Mouse (Mus musculus): ENCODE measurements around the gene Fam122a. TPM values are rescaled to one million over a fixed set of nuclear protein-coding genes. Genes with fewer than 3 reads are reported as not detected.

Fam122a gene
- polyA plus RNA-seq, 1 experiment: 23.4 TPM

- Histone ChIP-seq H3K4me1 (ENCODE audit: control insufficient read depth, insufficient read depth, low read length) (peaks cover 4% of the 10 kb centered on the region), H3K4me3 (ENCODE audit: insufficient read depth, low read length) (no peak overlapping the region), H3K27ac (ENCODE audit: insufficient read depth, low read length) (no peak overlapping the region)
- TF ChIP-seq POLR2A (IDR thresholded peaks at IDR 0.05; ENCODE audit: extremely low read depth, insufficient read depth, low read length): no peak
- TF ChIP-seq CTCF (IDR thresholded peaks at IDR 0.05; ENCODE audit: extremely low read depth, insufficient read depth, low read length): no peak
Measured at GRCm38 (mm10) chr19:24451626-24452025, 25.5 kb downstream of the Fam122a start.

GRCm38 (mm10) chr19:24450740-24451139 lies 26.4 kb downstream of the Fam122a start:
- H3K4me3 ChIP-seq (ENCODE audit: insufficient read depth, low read length): no peak overlapping the region
- no peak overlapping the region for H3K27ac ChIP-seq (ENCODE audit: insufficient read depth, low read length)
- H3K4me1 ChIP-seq (ENCODE audit: control insufficient read depth, insufficient read depth, low read length): peaks cover 1% of the 10 kb centered on the region; the same call in 1 of the 2 replicates
- no peak for TF ChIP-seq POLR2A (IDR thresholded peaks at IDR 0.05; ENCODE audit: extremely low read depth, insufficient read depth, low read length)
- TF ChIP-seq CTCF (IDR thresholded peaks at IDR 0.05; ENCODE audit: extremely low read depth, insufficient read depth, low read length): no peak

- H3K4me1 ChIP-seq (ENCODE audit: control insufficient read depth, insufficient read depth, low read length): no peaks in the 10 kb centered on the region; the same call in 1 of the 2 replicates
- TF ChIP-seq CTCF (IDR thresholded peaks at IDR 0.05; ENCODE audit: extremely low read depth, insufficient read depth, low read length) (no peak), POLR2A (IDR thresholded peaks at IDR 0.05; ENCODE audit: extremely low read depth, insufficient read depth, low read length) (no peak)
- H3K27ac ChIP-seq (ENCODE audit: insufficient read depth, low read length): no peak overlapping the region
- H3K4me3 ChIP-seq (ENCODE audit: insufficient read depth, low read length): no peak overlapping the region
Measured at GRCm38 (mm10) chr19:24444322-24444721, 32.8 kb downstream of the Fam122a start.

DNA sequence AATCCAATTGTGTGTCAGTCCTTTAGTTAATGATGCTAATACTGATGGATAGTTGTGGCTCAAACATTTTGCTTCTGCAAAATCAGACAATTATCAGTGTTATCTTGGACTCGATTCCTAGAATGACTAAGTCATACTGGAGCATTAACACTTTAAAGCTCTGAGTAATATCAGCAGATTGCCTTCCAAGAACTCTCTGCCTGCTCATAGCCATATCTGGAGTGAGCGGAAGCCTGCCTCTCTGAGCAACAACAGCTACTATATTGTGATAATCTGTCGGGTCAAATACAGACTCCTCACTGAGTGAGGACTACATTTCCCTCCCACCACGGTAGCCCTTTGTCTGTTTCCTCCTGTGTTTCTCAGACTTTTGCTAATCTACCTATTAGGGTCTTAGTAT lies 37.4 kb downstream of the Fam122a start:
- TF ChIP-seq CTCF (IDR thresholded peaks at IDR 0.05; ENCODE audit: extremely low read depth, insufficient read depth, low read length) (no peak), POLR2A (IDR thresholded peaks at IDR 0.05; ENCODE audit: extremely low read depth, insufficient read depth, low read length) (no peak)
- no peak overlapping the region for H3K27ac ChIP-seq (ENCODE audit: insufficient read depth, low read length)
- H3K4me1 ChIP-seq (ENCODE audit: control insufficient read depth, insufficient read depth, low read length): no peaks in the 10 kb centered on the region; the same call in 1 of the 2 replicates
- no peak overlapping the region for H3K4me3 ChIP-seq (ENCODE audit: insufficient read depth, low read length)

DNA sequence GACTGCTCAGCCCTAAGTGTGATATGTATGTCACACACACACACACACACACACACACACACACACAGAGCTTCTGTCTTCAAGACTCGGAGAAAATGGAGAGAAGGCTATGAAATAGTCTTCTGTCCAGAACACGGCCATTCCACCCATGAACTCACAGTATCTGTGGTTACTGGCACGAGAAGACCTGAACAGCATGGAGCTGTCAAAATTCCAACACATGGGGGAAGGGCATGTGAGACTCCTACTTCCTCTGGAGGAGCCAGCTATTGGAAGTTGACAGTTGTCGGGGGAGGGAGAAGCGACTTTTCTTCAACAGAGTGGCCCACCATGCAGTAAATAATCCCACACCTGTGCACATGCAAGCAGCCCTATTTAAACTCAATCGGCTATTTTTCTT lies 42.9 kb downstream of the Fam122a start:
- H3K4me3 ChIP-seq (ENCODE audit: insufficient read depth, low read length): no peak overlapping the region
- no peak overlapping the region for H3K27ac ChIP-seq (ENCODE audit: insufficient read depth, low read length)
- no peaks in the 10 kb centered on the region for H3K4me1 ChIP-seq (ENCODE audit: control insufficient read depth, insufficient read depth, low read length)
- no peak for TF ChIP-seq CTCF (IDR thresholded peaks at IDR 0.05; ENCODE audit: extremely low read depth, insufficient read depth, low read length)
- no peak for TF ChIP-seq POLR2A (IDR thresholded peaks at IDR 0.05; ENCODE audit: extremely low read depth, insufficient read depth, low read length)

GRCm38 (mm10) chr19:24432447-24432846 lies 44.7 kb downstream of the Fam122a start:
- Histone ChIP-seq H3K27ac (ENCODE audit: insufficient read depth, low read length) (no peak overlapping the region), H3K4me1 (ENCODE audit: control insufficient read depth, insufficient read depth, low read length) (no peaks in the 10 kb centered on the region), H3K4me3 (ENCODE audit: insufficient read depth, low read length) (no peak overlapping the region)
- TF ChIP-seq CTCF (IDR thresholded peaks at IDR 0.05; ENCODE audit: extremely low read depth, insufficient read depth, low read length) (no peak), POLR2A (IDR thresholded peaks at IDR 0.05; ENCODE audit: extremely low read depth, insufficient read depth, low read length) (no peak)

- no peak for TF ChIP-seq POLR2A (IDR thresholded peaks at IDR 0.05; ENCODE audit: extremely low read depth, insufficient read depth, low read length)
- H3K4me3 ChIP-seq (ENCODE audit: insufficient read depth, low read length): no peak overlapping the region
- H3K4me1 ChIP-seq (ENCODE audit: control insufficient read depth, insufficient read depth, low read length): no peaks in the 10 kb centered on the region
- H3K27ac ChIP-seq (ENCODE audit: insufficient read depth, low read length): no peak overlapping the region
Measured at GRCm38 (mm10) chr19:24431381-24431780, 45.8 kb downstream of the Fam122a start.

DNA sequence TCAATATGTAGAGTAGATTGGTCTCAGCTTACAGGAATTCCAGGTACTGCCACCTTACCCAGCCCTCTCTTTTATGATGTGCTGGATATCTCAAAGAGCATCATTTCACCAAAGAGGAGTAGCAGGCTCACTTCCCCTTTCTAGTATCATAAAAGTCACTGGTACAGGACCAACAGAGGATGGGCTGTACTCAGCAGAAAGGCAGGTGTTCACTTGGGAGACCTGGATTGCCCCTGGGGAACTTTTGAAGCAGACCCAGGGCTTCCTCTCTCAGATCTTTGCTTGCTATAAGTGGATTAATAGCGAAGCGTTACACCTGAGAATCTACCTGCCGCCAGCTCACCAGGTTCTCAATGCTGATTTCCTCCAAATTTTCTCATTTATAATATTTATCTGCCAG lies 49.1 kb downstream of the Fam122a start:
- Histone ChIP-seq H3K27ac (ENCODE audit: insufficient read depth, low read length) (no peak overlapping the region), H3K4me1 (ENCODE audit: control insufficient read depth, insufficient read depth, low read length) (no peaks in the 10 kb centered on the region), H3K4me3 (ENCODE audit: insufficient read depth, low read length) (no peak overlapping the region)
- no peak for TF ChIP-seq CTCF (IDR thresholded peaks at IDR 0.05; ENCODE audit: extremely low read depth, insufficient read depth, low read length)
- TF ChIP-seq POLR2A (IDR thresholded peaks at IDR 0.05; ENCODE audit: extremely low read depth, insufficient read depth, low read length): no peak

GRCm38 (mm10) chr19:24427258-24427657 lies 49.9 kb downstream of the Fam122a start:
- TF ChIP-seq POLR2A (IDR thresholded peaks at IDR 0.05; ENCODE audit: extremely low read depth, insufficient read depth, low read length): no peak
- TF ChIP-seq CTCF (IDR thresholded peaks at IDR 0.05; ENCODE audit: extremely low read depth, insufficient read depth, low read length): no peak
- no peak overlapping the region for H3K27ac ChIP-seq (ENCODE audit: insufficient read depth, low read length)
- H3K4me3 ChIP-seq (ENCODE audit: insufficient read depth, low read length): no peak overlapping the region
- no peaks in the 10 kb centered on the region for H3K4me1 ChIP-seq (ENCODE audit: control insufficient read depth, insufficient read depth, low read length)

DNA sequence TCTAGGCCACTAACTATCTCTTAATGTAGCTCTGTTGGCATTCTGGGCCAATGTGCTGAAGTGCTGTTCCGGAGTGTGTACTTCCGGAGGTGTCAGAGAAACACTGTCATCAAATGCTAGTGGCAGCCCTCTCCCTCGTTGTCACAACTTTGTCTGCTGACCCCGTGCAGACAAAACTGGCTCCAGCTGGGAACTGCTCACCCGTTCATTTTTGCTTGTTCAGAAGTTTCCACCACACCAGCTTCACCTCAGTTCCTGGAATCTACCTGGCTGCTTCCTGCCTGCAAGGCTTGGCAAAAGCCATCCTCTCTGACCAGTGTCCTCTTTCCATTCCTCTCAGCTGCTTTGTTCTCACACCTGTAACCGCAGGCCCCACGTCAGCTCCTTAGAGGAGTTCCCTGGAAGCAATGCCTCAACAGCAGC lies 50.4 kb downstream of the Fam122a start:
- no peak overlapping the region for H3K27ac ChIP-seq (ENCODE audit: insufficient read depth, low read length)
- H3K4me3 ChIP-seq (ENCODE audit: insufficient read depth, low read length): no peak overlapping the region
- no peaks in the 10 kb centered on the region for H3K4me1 ChIP-seq (ENCODE audit: control insufficient read depth, insufficient read depth, low read length)
- TF ChIP-seq POLR2A (IDR thresholded peaks at IDR 0.05; ENCODE audit: extremely low read depth, insufficient read depth, low read length) (no peak), CTCF (IDR thresholded peaks at IDR 0.05; ENCODE audit: extremely low read depth, insufficient read depth, low read length) (no peak)

Other genes starting within 250 kb of the Fam122a start
- gene Fxn, start 196.8 kb downstream of the Fam122a start, polyA plus RNA-seq (2012; rRNA removed): 8.8 and 9.4 TPM in 2 replicates
- gene Pip5k1b, start 78.5 kb upstream of the Fam122a start, polyA plus RNA-seq (2012; rRNA removed): 11.9 and 15.4 TPM in 2 replicates
- gene Tmem252, start 196.7 kb upstream of the Fam122a start, polyA plus RNA-seq (2012; rRNA removed): 0.44 and 0.48 TPM in 2 replicates